Mouse (Mus musculus) kidney, embryonic 16.5 days (tissue): ENCODE results near the gene Arl6ip4. TPM values are rescaled to one million over a fixed set of nuclear protein-coding genes. Genes with fewer than 3 reads are reported as not detected.

ENCODE experiments used
- ATAC-seq: fragments of 200-750 bp; cut with Nextera tagmentation; 2 replicates; pipeline ENCODE4 v1.8.0; 2017; ENCODE audit warnings: moderate TSS enrichment; ENCODE audit not compliant: low FRiP score, low TSS enrichment
- H3K27ac ChIP-seq: fragments of 300-500 bp; sonication (generic); 2 replicates; pipeline ENCODE4 v1.5.1; 2014; ENCODE audit warnings: low read length
- H3K27me3 ChIP-seq: fragments of 300-500 bp; sonication (generic); 2 replicates; pipeline ENCODE4 v1.6.1; 2014; ENCODE audit warnings: low read length, control low read depth, mixed read lengths; ENCODE audit not compliant: insufficient read depth
- H3K36me3 ChIP-seq: fragments of 300-500 bp; sonication (generic); 2 replicates; pipeline ENCODE4 v1.6.1; 2014; ENCODE audit warnings: low read length, control low read depth, mixed read lengths; ENCODE audit not compliant: insufficient read depth
- H3K4me1 ChIP-seq: fragments of 300-500 bp; sonication (generic); 2 replicates; pipeline ENCODE4 v1.6.1; 2014; ENCODE audit warnings: low read length, control low read depth, mixed read lengths; ENCODE audit not compliant: insufficient read depth
- H3K4me2 ChIP-seq: fragments of 300-500 bp; sonication (generic); replicated peaks from 2 replicates; pipeline ENCODE4 v1.6.1; 2014; ENCODE audit warnings: low read depth, low read length
- H3K4me3 ChIP-seq: fragments of 300-500 bp; sonication (generic); 2 replicates; pipeline ENCODE4 v1.5.1; 2014; ENCODE audit warnings: mild to moderate bottlenecking, low read length
- H3K9ac ChIP-seq: fragments of 300-500 bp; sonication (generic); replicated peaks from 2 replicates; pipeline ENCODE4 v1.6.1; 2014; ENCODE audit warnings: low read length
- H3K9me3 ChIP-seq: fragments of 300-500 bp; sonication (generic); 2 replicates; pipeline ENCODE4 v1.6.1; 2016; ENCODE audit warnings: low read length, control low read depth
- WGBS: fragments of 180-500 bp; shearing (Covaris S2); extraction: QIAGEN DNeasy Blood & Tissue Kit; methylation state at CpG from one replicate; pipeline ENCODE4 v1.1.7; 2014; 5-methylcytosine and 5-hydroxymethylcytosine counted together
- polyA plus RNA-seq: library from polyadenylated mRNA; unstranded; fragments of >200 nt; fragmentation: Nextera tagmentation; extraction: Ambion mirVana; gene quantifications from 2 replicates; pipeline ENCODE4 v1.2.1, GENCODE M21; 2015

Gene Arl6ip4
- polyA plus RNA-seq, 1 experiment from 2014 or later, result 102 TPM

- Histone ChIP-seq H3K4me1 (no peaks in the 10 kb centered on the region), H3K27me3 (no peaks in the 10 kb centered on the region), H3K4me3 (no peak overlapping the region), H3K9me3 (no peaks in the 10 kb centered on the region), H3K36me3 (peaks cover 58% of the 10 kb centered on the region), H3K27ac (no peak overlapping the region), H3K4me2 (no peak overlapping the region), H3K9ac (no peak overlapping the region)
- 88% methylated on average over 11 of the region's 11 CpGs for WGBS
- ATAC-seq, result no peak
Observed at GRCm38 (mm10) chr5:124125093-124125492, 9.2 kb downstream of the Arl6ip4 start.

GRCm38 (mm10) chr5:124134261-124134660, 18.4 kb downstream of the Arl6ip4 start:
- 87% methylated on average over 5 of the region's 5 CpGs for whole genome bisulfite sequencing
- H3K27ac ChIP-seq, result no peak overlapping the region
- no peak overlapping the region for H3K4me2 ChIP-seq

GRCm38 (mm10) chr5:124138066-124138465, 22.2 kb downstream of the Arl6ip4 start:
- no peaks in the 10 kb centered on the region for H3K4me1 ChIP-seq
- peaks cover 21% of the 10 kb centered on the region for H3K36me3 ChIP-seq
- no peak overlapping the region for H3K27ac ChIP-seq
- ATAC-seq, result no peak
- H3K9me3 ChIP-seq, result no peaks in the 10 kb centered on the region
- no peak overlapping the region for H3K9ac ChIP-seq
- no peaks in the 10 kb centered on the region for H3K27me3 ChIP-seq
- H3K4me3 ChIP-seq, result no peak overlapping the region
- 68% methylated on average over 7 of the region's 7 CpGs for WGBS
- H3K4me2 ChIP-seq, result no peak overlapping the region

More at GRCm38 (mm10) chr5:124134261-124134660, 18.4 kb downstream of the Arl6ip4 start:
- Histone ChIP-seq H3K9ac (no peak overlapping the region), H3K27me3 (no peaks in the 10 kb centered on the region), H3K4me1 (no peaks in the 10 kb centered on the region), H3K4me3 (no peak overlapping the region), H3K9me3 (no peaks in the 10 kb centered on the region), H3K36me3 (peaks cover 11% of the 10 kb centered on the region; the same call in 1 of the 2 replicates)
- ATAC-seq, result no peak

- Histone ChIP-seq H3K9me3 (no peaks in the 10 kb centered on the region), H3K36me3 (0 out of 2 replicates have a peak, but pooled peaks cover 6% of the 10 kb centered on the region), H3K4me2 (no peak overlapping the region), H3K9ac (no peak overlapping the region), H3K4me3 (no peak overlapping the region), H3K27me3 (no peaks in the 10 kb centered on the region), H3K27ac (no peak overlapping the region), H3K4me1 (no peaks in the 10 kb centered on the region)
- no peak; the same call in 1 of the 2 replicates for ATAC-seq
- WGBS, result 54% methylated on average over 5 of the region's 5 CpGs
Observed at GRCm38 (mm10) chr5:124149028-124149427, 33.1 kb downstream of the Arl6ip4 start.

- Histone ChIP-seq H3K36me3 (0 out of 2 replicates have a peak, but pooled peaks cover 6% of the 10 kb centered on the region), H3K4me2 (no peak overlapping the region), H3K4me1 (no peaks in the 10 kb centered on the region), H3K27ac (no peak overlapping the region), H3K9me3 (no peaks in the 10 kb centered on the region), H3K27me3 (no peaks in the 10 kb centered on the region), H3K4me3 (no peak overlapping the region), H3K9ac (no peak overlapping the region)
- WGBS, result 91% methylated on average over 7 of the region's 7 CpGs
- no peak for ATAC-seq
Observed at GRCm38 (mm10) chr5:124150895-124151294, 35.0 kb downstream of the Arl6ip4 start.

- no peak for ATAC-seq
- whole genome bisulfite sequencing, result 83% methylated on average over 4 of the region's 4 CpGs
- no peak overlapping the region for H3K4me2 ChIP-seq
- H3K9ac ChIP-seq, result no peak overlapping the region
- 0 out of 2 replicates have a peak, but pooled peaks cover 6% of the 10 kb centered on the region for H3K36me3 ChIP-seq
- no peaks in the 10 kb centered on the region for H3K27me3 ChIP-seq
- no peak overlapping the region for H3K4me3 ChIP-seq
- H3K27ac ChIP-seq, result no peak overlapping the region
- H3K9me3 ChIP-seq, result no peaks in the 10 kb centered on the region
- no peaks in the 10 kb centered on the region for H3K4me1 ChIP-seq
Observed at GRCm38 (mm10) chr5:124152734-124153133, 36.8 kb downstream of the Arl6ip4 start.

GRCm38 (mm10) chr5:124155943-124156342, 40.1 kb downstream of the Arl6ip4 start:
- H3K9ac ChIP-seq, result no peak overlapping the region
- no peaks in the 10 kb centered on the region for H3K9me3 ChIP-seq
- 0 out of 2 replicates have a peak, but pooled peaks cover 6% of the 10 kb centered on the region for H3K36me3 ChIP-seq
- no peak for ATAC-seq
- H3K27ac ChIP-seq, result no peak overlapping the region
- H3K4me1 ChIP-seq, result 0 out of 2 replicates have a peak, but pooled peaks cover 3% of the 10 kb centered on the region
- no peak overlapping the region for H3K4me2 ChIP-seq
- no peaks in the 10 kb centered on the region for H3K27me3 ChIP-seq
- H3K4me3 ChIP-seq, result no peak overlapping the region
- 83% methylated on average over 5 of the region's 5 CpGs for WGBS

- H3K9ac ChIP-seq, result no peak overlapping the region
- 55% methylated on average over 4 of the region's 4 CpGs for WGBS
- H3K4me2 ChIP-seq, result no peak overlapping the region
- H3K4me3 ChIP-seq, result no peak overlapping the region
- H3K4me1 ChIP-seq, result 0 out of 2 replicates have a peak, but pooled peaks cover 3% of the 10 kb centered on the region
- H3K27me3 ChIP-seq, result no peaks in the 10 kb centered on the region
- no peak overlapping the region for H3K27ac ChIP-seq
- H3K36me3 ChIP-seq, result no peaks in the 10 kb centered on the region
- ATAC-seq, result no peak
- H3K9me3 ChIP-seq, result no peaks in the 10 kb centered on the region
Observed at GRCm38 (mm10) chr5:124158305-124158704, 42.4 kb downstream of the Arl6ip4 start.

- Histone ChIP-seq H3K4me1 (peaks cover 9% of the 10 kb centered on the region; the same call in 1 of the 2 replicates), H3K4me3 (no peak overlapping the region), H3K9me3 (no peaks in the 10 kb centered on the region), H3K27ac (no peak overlapping the region), H3K27me3 (no peaks in the 10 kb centered on the region), H3K4me2 (no peak overlapping the region), H3K9ac (no peak overlapping the region), H3K36me3 (no peaks in the 10 kb centered on the region)
- ATAC-seq, result no peak
- 37% methylated on average over 7 of the region's 7 CpGs for WGBS
Observed at GRCm38 (mm10) chr5:124159453-124159852, 43.6 kb downstream of the Arl6ip4 start.

GRCm38 (mm10) chr5:124161831-124162230, 45.9 kb downstream of the Arl6ip4 start:
- peaks cover 29% of the 10 kb centered on the region for H3K4me1 ChIP-seq
- 60% methylated on average over 10 of the region's 10 CpGs for WGBS
- no peak for ATAC-seq

More at GRCm38 (mm10) chr5:124161831-124162230, 45.9 kb downstream of the Arl6ip4 start:
- Histone ChIP-seq H3K9ac (no peak overlapping the region), H3K27me3 (no peaks in the 10 kb centered on the region), H3K36me3 (no peaks in the 10 kb centered on the region), H3K27ac (no peak overlapping the region), H3K9me3 (no peaks in the 10 kb centered on the region), H3K4me3 (no peak overlapping the region), H3K4me2 (no peak overlapping the region)
